Mouse (Mus musculus) ovary, postnatal 14 days (tissue): ENCODE data around the gene March1.

Experiments
- DNase-seq: peaks from one replicate; pipeline ENCODE4 v3.0.0; 2022; ENCODE audit warnings: low spot score

March1 gene

GRCm38 (mm10) chr8:66520576-66520975 lies 902.9 kb downstream of the March1 start:
- no peak for DNase-seq
